Mouse (Mus musculus): ENCODE measurements at regions not wholly inside any gene's neighbourhood (a gene's known extent, or its start where the extent isn't known, plus 50 kb on each side); places are given as distances from the start of the nearest gene placed in this dataset.

DNA sequence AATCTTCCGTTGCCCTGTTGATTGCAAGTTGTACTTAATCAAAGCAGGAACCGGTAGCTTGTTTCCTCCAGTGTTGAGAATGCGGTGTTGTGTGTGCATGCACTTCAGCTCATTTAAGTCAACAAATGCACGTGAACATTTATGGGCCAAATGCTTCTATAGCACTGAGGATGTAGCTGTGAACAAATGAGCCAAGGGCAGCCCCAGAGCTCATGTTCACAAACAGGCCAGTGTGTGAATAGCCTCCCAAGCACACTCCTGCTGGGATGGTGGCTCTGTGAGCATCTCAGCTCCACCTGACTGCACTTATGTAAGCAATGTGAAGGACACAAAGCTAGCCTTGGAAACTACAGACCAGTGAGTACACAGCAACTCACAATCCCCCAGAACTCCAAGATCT is 183.9 kb upstream of the Sox2 start:
- DNase-seq (ENCODE audit: low spot score in 2 of 2), result no peak

DNA sequence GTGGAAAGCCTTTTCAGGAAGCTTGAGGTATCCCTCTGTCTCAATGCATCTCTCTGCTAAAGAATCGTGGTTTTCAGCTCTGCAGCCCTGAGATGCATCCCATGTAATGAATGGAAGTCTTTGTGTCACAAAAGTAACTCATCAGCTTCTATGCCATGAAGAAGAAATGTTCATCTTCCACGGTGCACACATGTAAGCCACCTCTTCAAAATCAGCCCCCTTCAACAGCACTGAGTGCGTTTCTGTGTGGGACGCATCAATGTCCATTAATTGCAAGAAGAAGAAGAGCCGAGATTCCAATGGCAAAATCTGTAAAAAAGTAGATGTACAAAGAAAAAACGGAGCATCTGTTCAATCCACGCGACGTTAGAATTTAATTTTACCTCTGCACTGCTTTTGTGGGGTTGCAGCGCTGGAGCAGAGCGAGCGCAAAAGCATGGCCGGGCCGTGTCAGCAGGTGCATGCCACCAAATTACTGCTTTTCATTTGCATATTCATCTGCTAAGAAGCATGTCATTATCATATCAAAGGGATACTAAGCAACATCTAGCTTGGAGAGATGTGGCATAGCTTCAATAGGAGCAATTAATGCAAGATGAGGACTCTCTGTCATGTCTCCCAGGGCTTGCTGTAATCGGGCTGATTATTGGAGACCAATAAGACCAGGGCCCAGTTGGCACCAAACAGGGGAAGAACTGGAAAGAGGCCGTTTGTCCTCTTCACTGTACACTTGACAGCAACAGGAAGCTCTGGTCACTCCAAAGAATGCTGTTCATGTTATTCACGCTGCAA is 185.0 kb upstream of the Sox2 start:
- peak in 1 of 2 experiments; percentile 12 for DNase-seq (ENCODE audit: low spot score in 2 of 2)

DNA sequence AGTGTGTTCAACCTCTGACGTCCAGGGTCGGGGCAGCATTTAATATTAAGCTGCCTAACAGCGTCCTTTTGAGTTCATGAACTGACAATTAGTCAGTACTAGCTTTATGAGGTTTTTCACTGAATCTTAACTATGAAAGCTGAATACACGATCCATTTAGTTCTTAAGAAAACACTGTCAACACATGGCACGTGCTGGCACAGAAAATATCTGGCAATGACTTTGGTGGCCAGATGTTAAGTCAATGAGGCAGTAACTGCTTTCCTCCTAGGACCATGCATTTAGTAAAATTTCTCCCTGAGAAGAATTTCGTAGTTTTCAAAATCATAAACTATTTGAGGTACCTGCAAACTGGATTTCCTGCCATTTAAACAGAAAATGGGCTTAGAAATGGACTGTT is 191.4 kb upstream of the Sox2 start:
- peak in 1 of 2 experiments; percentile 17 for DNase-seq (ENCODE audit: low spot score in 2 of 2)

DNA sequence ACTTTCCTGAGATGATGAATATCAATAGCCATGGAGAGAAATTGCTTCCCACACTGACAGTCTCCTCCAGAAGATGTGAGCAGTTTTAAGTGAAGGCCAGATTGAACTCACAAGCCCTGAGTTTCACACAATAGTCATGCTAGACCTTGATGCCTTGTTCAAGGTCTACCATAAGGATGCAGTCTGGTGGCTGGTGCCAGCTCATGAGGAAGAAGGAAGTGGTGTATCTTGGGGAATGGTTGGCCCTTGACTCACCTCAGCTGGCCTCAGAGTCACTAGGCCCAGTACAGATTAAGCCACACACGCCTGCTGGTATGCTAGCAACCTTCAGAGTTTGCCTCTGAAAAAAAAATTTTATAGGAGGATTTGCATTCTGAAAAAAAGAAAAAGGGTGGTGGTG is 192.4 kb upstream of the Sox2 start:
- DNase-seq (ENCODE audit: low spot score in 2 of 2), result no peak

DNA sequence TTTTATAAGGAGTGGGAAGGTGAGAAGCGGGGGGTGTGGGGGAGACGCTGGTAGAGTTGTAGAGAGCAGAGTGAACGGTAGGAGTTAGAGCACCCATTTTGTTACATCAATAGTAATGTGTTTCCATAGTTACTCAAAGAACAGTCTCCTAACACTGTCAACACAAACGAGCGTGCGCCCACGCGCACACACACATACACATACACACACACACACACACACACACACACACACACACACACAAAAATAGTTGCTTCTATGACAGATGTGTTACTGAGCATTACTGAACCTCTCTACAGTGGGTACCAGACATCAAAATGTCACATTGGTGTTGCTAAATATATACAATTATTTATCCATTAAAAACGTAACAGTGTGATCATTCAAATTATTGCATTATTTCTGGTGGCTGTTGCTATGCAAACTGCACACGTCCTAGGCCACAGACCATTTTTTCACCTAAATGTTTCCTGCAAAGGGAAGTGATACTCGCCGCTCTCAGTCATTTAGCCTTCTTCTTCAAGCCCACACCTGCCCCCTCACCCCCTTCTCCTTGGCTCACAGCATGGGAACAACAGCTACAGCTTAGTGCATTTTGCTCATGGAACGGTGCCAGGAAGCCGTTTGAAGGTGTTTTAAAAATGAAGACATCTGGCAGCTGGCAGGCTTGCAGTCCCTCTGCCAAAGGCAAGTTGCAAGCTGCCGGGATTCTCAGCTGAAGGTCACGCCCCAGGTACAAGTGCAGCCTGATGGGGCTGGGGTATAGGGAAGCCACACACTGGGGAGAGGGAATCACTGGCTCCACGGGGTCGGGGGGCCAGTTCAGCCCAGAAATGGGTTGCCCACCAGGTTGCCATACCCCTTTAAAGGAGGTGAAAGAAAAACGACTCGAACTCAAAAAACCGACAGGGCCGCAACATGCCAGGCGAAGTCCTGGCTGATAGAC is 193.4 kb upstream of the Sox2 start:
- DNase-seq (ENCODE audit: low spot score in 2 of 2), result peak in 1 of 2 experiments; percentile 59

DNA sequence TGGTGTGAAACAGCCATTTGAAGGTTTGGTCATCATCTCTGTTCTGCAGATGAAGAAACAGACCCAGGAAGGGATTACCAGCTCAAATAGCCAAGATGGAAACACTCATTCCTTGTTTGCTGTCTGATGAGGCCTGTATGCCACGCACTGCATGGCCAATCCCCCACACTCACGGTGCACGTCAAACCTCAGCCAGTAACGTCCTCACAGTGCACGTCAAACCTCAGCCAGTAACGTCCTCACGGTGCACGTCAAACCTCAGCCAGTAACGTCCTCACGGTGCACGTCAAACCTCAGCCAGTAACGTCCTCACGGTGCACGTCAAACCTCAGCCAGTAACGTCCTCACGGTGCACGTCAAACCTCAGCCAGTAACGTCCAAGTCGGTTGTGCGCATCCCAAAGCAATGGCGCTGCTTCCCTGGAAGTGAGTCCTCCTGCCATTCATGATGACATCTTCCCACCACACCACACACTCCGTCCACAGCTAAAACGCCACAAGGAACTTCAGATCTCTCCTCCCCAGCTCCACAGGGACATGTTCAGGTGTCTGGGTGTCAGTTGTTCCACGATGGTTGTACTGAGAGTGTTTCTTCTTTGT is 196.1 kb upstream of the Sox2 start:
- no peak for DNase-seq (ENCODE audit: low spot score in 2 of 2)

DNA sequence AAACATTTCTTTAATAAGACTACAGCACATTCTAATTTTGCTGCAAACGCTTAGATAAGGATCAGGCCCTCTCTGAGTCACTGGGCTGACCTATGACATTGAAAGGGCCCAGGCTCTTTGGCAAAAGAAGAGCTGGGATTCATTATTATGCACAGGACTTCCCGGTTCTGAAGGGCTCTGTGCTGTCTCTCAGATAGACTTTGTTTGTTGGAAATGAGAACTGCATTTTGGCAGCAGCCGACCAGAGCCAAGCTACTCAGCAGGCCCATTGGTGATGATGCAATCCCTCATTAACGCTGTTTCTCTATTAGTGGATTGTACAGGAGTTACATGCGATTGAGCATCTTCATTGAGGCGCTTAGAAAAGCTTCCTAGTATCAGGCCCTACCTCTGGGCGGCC is 204.9 kb upstream of the Sox2 start:
- peak in 1 of 2 experiments; percentile 4 for DNase-seq (ENCODE audit: low spot score in 2 of 2)

DNA sequence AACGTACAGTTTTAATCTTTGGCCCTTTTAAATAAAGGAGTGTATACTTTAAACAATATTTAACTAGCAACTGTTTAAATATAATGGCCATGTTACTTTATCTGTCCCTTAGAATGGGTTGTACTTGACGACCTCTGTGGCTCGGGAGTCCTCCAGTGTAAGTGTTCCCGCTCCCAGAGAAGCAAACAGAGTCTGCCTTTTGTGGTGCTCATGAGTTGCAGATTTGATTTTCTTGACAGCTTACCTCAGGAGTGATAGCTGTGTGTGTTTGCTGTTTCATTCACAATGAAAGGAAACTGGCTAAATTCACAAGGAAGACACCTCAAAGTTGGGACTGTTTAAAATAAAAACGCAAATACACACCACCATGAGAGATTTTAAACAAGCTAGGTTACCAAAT is 205.4 kb upstream of the Sox2 start:
- no peak for DNase-seq (ENCODE audit: low spot score in 2 of 2)

DNA sequence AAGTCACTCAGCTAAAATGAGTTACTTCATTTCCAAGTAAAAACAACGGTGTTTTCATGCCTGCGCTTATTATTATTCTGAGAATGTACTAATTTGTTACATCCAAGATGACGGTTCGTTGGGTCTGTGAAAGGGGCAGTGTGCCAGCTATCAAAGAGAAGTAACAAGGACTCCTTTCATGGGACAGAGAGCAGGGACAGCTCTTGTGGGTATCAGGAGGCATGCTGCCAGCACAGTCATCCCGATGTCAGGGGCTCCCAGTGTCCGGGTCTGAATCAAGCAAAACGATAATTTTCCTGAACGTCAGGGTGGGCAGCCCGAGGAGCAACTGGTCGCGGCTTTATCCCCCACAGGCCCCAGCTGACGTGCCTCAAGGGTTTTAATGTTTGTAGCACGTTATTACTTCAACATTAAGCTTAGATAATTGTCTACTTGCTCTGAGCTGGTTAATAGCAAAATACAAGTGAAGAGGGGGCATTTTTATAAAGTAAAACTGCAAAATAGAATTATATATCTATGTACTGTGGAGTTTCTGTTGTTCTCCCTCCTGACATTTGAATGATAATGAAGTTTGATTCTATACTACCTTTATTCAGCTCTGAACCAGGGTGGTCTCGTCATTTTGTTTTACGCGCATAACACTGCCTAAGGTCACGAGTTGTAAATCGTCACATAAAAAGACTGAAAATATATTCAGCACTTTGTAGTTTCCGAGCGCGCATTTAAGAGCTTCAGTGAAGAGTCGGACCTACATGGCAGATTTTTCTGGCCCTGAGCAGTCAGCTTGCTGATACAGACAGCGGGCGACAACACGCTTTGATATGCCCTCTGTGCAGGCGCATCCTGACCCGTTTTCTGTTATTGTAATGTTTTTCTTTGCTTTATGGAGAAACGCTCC is 206.2 kb upstream of the Sox2 start:
- DNase-seq (ENCODE audit: low spot score in 2 of 2), result peak in 1 of 2 experiments; percentile 62

DNA sequence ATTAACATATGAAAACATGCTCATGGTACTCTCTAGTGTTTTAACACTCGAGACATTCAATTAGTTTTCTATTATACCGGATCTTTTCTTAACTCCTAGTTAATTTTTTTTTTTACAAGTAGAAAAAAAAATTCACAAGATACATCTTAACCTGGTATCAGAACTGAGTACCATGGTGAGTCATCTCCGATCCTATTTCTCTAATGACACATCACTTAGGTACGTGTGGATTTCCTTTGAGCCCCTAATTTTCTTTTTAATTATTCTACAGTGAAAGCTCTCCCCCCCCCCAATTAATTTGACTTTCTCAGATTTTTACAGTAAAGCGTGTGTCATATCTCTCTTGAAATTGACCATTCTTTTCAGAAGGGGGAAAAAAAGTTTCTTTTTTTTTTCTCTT is 206.9 kb upstream of the Sox2 start:
- no peak for DNase-seq (ENCODE audit: low spot score in 2 of 2)

DNA sequence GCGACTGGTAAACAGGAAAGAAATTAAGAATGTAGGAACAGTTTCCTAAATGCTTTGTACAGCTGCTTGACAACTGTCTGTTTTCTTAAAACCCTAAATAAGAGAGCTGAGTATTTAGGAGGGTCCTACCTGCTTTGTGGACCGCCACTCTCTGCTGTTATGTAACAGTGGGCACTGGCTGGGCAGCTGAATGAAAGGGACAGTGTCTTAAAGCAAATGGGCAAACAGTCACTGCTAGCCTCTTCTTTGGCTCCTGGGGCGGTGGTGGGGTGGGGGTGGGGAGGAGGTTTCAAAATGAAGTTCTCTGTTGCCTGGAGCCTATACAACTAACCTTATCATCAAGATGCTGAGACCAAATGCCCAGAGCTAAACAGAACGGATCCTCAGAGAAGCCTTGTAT is 208.4 kb upstream of the Sox2 start:
- DNase-seq (ENCODE audit: low spot score in 2 of 2), result no peak

DNA sequence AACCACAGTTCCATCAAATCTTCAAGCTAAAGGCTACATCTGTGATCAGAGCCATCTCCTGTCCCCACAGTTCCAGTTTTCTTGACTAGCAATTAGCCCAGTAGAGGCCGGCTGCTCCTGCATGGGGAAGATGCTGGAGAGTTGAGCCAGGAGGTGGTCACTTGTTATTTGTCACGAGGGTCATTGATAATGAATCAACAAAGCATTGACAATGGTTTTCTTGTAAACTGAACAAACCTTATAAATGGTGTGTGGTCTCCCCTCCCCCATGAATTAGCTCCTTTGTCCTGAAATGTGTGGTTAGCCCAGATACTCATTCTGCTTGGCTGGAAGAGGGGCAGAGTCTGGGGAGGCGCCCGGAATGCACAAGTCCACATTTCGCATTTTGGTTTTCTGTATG is 208.9 kb upstream of the Sox2 start:
- no peak for DNase-seq (ENCODE audit: low spot score in 2 of 2)

DNA sequence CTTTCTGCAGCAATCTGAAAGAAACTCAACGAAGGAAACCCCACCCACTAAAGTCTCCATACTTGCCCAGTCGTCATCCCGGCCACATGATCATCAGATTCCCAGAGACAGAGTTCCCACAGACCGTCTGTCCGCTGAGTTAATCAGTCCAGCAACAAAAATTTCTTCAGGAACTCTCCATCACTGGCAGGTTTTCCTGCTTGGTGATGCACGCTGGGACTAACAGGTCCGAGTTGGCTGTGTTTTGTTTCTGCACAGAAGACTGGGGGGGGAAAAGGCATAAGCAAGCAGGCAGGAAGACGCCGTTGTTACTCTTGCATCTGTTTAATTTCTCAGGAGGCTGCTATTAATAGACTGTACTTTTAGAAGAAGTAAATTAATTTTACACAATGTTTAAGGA is 215.3 kb upstream of the Sox2 start:
- no peak for DNase-seq (ENCODE audit: low spot score in 2 of 2)

DNA sequence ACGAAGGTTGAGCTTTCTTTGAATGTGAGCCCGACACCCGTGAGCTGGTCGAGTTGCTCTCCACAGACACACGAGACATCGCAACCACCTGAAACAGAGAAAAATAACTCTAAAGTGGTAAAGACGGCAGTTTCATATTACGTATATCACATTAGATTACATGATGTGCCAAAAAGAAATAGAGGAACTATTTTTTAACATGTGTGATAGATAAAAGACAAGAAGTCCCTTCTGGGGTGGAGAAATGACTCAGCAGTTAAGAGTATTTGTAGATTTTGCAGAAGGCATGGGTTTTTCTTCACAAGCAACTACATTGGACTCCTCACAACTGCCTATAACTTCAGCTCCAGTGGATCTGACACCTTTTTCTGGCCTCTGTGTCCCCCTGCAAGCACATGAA is 222.2 kb upstream of the Sox2 start:
- no peak for DNase-seq (ENCODE audit: low spot score in 2 of 2)

DNA sequence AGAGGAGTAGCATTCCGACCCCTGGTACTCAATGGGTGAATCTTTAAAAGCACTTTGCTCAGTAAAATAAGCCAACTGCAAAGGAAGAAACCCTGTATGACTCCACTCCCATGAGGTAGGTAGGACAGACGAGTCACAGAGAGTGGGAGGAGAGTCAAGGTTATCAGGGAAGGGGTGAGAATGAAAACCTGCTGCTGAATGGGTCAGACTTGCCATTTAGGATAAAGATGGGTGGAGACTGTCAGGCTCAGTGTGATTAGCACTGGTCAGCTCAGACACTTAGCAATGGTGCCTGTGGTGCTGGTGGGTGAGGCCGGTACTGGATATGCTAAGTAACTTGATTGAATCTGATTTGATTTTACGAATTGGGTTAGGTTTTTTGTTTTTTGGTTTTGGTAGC is 222.7 kb upstream of the Sox2 start:
- no peak for DNase-seq (ENCODE audit: low spot score in 2 of 2)

DNA sequence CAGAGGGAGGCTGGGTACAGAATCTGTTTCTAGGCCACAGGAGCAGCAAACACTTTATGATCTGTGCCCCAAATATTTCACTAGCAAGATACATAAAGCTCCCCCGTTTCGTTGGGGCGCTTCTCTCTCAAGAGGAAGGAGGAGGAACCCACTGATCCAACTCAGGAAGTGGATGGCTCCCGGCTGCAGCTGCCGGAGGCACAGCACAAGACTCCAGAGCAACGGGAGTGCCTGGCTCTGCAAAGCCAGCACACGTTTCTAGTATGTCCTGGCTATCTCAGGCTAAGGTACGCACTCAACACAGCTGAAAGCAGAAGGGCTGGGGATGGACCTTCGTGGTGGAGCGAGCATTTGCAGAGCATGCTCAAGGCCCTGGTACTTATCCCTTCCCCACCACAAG is 223.2 kb upstream of the Sox2 start:
- no peak for DNase-seq (ENCODE audit: low spot score in 2 of 2)

DNA sequence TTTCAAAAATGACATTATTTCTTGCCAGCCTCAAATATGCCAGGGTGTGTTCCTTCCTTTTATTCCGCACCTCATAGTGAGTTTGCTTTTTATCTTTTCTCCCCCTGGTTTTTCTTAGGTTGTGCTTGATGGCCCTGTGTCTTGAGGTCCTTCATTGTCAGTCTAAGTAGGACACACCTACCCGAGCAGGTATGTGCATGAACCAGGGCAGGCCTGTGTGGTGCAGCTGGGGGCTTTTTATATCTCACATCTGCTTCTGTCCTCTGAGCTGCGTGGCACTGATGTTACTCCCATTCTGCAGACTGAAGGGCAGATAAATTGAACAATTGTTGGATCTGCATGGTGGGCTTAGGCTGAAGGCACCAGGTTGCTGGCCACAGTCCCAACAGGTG is 238.3 kb upstream of the Sox2 start:
- DNase-seq (ENCODE audit: low spot score in 2 of 2), result no peak

DNA sequence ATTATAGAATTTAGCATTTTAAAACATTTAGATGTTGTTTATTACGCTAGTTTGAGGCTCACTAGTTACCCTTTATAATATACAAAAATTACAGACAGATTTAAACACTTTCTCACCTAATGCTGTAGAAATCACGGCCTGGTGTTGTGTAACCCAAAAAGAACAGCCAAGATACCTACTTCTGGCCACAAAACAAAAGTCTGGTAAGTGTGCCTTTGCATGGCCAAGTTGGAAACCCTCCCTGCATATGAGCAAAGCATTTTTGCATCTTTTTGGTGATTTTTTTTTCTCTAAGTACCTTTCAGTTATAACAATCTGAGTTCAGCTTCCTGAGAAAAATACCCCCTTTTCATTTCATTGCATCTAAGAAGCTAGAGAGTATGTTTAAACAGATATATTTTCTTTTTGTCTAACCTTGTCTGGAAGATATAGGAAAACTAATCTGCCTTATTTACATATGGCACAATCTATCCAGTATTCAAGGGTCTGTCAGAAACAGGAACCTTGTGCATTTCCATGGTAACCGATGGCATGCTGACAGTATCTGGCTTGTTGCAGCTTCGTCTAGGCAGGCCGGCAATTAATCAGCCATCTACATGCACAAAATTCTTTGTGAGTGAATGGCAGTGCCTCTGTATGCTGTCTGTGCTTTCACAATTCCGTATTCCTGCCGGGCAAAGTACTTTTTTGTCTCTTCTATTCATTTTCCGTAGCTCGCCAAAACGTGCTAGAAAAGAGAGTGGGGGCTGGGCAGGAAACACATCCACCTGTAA is 238.9 kb upstream of the Sox2 start:
- peak in 1 of 2 experiments; percentile 28 for DNase-seq (ENCODE audit: low spot score in 2 of 2)

DNA sequence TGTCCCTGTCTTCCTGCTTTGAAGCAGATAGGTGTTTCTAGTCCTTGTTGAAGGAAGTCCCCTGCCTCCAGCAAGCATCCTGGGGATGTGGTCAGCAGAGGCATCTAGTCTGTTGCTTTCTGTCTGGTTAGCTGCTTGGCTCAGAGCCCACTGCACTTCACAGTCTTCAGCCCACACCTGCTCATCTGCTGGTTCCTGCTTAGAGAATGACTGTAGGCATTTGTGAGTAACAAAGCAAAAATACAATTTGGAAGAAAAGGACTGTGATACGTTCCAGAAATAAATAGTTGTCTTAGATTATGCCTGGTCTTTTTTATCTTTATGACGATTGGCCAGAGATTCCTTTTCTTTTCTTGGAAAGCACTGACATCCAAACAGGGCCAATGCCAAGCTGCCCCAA is 246.6 kb upstream of the Sox2 start:
- no peak for DNase-seq (ENCODE audit: low spot score in 2 of 2)

DNA sequence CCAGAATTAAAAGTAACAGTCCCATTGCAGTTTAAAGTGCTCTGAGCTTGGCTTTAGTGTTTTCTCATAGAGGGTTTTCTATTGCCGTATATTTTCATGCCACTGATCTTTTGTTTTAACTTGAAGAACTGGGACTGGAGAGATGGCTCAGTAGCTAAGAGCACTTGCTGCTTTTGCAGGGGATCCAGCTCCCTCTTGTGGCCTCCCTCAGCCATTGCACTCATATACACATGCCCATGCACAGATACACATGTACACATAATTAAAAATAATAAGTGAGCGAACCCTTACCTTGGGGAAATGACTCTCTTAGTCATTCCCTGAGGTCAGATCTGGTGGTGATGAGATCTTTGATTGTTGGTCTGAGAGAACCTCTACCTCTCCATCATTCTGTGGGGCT is 258.9 kb upstream of the Sox2 start:
- no peak for DNase-seq (ENCODE audit: low spot score in 2 of 2)

Measured in cerebellum, postnatal 4 days (tissue).